Mouse (Mus musculus) kidney, adult 8-10 months (tissue): ENCODE data around the gene C2cd4b.
A peak's percentile ranks its signal among the peaks of the same experiment; 100 is the strongest.

Experiments used
- DNase-seq, 2 experiments: peaks; one replicate each; pipeline ENCODE4 v3.0.0; 2022

C2cd4b gene

DNA sequence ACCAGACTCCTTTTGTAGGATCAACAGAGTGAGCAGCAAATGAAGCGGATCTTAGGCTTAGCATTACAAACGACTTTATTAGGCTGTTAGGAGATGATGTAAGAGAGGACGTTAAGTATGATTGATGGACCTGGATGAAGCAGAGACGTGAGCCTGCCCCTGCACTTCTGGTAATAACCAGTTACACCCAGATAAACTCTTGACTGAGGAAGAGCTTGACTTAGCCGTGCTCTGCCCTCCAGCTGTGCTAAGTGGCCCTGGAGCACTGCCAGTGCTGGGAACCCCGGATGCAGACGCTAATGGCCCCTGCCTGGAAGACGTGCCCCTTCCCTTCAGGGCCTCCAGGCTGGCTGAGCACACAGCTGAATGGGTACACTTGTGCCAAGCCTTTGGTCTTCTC lies 19.3 kb downstream of the C2cd4b start:
- no peak for DNase-seq

DNA sequence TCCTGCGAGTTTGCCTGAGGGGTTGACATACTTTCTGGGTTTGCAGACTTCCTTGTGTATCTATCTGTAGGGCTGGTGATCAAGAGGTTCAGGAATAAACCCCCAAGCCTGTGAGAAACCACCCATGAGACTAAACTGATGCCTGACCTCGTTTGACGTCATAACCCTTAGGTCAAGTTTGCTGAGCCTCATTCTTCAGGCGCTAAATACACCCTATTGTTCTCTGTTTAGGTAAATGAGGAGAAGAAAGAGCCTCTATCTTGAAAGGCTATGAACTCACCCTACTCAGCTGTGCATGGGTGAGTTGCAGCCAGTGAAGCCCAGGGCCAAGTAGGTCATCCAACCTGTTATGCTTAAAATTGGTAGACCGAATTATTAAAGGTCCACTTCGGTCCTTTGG lies 23.5 kb downstream of the C2cd4b start:
- no peak for DNase-seq

DNA sequence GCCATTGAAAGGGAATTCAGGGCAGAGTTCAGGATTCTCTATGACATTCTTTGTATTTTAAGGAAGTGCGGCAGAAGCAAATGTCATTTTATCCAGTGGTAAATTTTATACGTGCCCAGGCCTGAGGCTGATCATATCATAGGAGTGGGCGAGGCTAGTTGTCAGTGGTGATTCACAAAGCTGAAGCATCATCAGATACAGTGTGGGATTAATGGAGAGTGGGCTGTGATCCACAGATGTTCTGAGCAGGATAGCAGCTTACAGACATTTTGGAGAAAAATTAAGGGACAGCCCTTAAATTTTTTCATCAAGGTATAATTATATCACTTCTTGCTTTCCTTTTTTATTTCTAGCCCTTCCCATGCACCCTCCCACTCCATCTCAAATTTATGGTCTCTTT lies 24.2 kb downstream of the C2cd4b start:
- DNase-seq: no peak

DNA sequence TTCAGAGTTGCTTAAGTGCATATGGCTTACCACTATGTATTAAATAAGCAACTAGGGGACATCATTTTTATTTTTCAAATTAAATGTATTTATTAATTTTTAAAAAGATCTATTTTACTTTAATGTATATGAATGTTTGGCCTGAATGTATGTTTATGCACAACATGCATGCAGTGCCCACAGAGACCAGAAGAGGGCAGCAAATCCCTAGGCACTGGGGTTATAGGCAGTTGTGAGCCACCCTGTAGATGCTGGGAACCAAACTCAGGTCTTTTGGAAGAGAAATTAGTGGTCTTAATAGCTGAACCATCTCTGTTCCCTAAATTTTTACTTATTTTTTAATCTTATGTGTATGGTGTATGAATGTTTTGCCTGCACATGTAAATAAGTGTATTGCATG lies 24.7 kb downstream of the C2cd4b start:
- no peak for DNase-seq

DNA sequence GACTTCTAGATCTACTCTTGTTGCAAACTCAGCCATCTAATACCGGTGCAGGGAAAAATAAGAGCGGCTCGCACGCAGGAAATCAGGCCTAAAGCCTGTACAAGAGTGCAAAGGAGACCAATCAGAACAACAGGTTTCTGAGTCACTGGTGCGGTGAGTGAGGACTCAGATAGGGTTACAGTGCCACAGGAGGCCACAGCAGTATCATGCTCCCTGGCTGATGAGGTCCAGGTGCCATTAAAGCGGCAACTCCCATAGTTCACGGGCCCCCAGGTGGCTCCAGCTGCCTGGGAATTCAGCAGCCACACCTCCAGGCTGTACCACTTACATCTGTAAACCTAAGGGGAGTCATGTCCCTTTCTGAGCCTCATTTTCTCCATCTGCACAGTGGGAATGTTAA lies 27.1 kb downstream of the C2cd4b start:
- DNase-seq: no peak

DNA sequence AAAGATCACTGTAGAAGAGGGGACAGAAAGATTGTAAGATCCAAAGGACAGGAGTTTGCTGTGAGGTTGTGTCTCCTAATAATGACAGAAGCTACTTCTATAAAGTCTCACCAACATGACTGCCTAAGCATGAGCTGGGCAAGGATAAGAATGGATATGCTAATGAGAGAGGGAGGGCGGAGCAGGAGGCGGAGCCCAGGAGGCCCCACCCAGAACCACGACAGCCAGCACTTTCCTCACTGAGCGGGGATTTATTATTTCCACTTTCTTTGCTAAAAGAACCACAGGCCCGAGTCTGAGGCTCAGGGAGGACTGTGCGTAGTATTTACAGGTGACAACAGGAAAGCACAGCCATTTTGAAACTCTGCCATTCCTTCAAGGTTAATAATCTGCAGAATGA lies 28.4 kb downstream of the C2cd4b start:
- no peak for DNase-seq

DNA sequence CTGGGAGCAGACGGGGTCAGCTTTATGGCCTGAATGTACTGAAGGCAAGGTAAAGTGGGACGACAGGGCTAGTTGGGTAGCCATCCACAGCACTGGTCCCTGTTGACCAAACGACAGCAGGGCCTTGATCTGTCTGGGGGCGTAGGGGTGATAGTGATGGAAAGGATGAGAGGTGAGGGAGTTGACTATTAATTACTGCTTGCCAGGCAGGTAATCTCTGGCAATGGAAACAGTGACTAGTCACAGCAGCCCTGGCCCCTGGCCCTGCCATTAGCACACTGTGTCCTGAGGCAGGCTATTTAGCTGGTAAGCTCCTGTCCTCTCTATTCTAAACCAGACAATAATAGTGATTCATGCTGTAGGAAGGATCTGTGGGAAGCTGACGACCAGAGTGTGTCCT lies 33.2 kb downstream of the C2cd4b start:
- no peak for DNase-seq

DNA sequence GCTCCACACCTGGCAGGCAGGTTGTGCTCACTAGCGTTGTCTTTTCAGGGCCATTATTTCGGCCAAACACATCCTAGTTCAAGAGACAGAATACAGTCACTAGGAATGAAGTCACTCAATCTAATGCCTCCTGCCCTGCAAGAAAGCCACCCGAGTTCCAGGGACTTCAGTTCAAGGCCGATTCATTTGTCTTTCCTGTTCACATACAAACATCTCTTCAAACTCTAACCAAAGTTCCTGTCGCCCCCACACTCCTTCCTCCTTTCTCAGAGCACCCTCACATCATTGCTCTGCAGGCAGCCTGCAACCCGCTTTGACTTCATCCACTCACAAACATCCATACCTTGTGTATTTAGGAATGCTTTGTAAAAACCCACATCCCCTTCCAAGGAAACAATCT lies 34.3 kb downstream of the C2cd4b start:
- DNase-seq: no peak

DNA sequence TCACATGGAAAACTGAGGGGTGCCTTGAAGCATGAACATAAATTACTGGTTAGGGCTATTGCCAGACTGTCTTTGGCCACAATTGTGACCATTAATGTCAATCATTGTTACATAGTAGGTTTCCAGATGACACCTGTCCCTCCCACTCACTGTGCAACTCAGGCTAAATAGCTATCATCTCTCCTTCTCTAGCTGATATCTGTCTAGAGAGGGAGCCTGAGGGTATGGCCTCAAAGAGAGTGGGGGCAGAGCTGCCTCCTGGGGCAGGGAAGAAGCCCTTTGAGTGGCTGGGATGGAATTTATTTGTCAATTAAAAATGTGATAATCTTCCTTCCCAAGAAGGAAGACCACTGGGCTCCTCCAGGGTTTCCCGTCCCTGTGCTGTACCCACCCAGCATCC lies 35.0 kb downstream of the C2cd4b start:
- DNase-seq: no peak

DNA sequence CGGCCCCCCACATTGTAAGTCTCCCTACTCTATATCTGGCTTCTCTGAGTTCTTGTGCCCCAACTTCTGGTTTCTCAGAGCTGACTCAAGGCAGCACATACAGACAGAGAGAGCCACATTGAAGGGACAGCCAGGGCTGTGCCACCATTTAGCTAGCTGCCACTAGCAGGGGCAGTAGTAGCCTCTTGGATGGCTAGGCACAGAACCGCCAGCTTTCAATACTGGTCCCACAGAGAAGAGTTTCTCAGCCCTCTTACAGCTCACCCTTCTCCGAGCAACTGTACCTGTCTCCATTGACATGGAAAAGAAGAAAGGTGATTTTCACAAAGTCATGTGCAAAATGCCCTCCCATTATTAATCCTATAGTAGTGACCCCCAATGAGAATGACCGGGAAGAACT lies 35.4 kb downstream of the C2cd4b start:
- DNase-seq: no peak

DNA sequence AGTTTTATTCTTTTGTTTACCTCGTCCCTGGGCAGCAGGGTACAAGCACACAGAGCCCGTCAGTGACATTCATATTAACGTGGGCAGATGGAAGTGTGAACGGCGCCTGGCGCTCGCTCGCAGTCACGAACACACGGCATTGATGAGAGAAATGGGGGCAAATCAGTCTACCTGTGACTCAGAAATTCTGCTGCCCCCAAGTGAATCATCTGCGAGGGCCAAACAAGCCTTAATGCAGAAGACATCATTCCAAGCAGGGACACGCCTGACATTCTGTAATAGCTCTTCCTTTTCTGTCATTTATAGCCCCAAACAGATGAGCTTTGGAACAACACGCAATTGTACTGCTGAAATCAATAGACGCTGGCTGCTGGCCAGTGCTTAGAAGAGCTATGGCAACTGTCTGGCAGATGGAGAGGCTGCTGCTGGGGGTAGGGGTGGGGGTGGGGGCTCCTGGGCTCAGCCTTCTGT lies 36.0 kb downstream of the C2cd4b start:
- DNase-seq: no peak

DNA sequence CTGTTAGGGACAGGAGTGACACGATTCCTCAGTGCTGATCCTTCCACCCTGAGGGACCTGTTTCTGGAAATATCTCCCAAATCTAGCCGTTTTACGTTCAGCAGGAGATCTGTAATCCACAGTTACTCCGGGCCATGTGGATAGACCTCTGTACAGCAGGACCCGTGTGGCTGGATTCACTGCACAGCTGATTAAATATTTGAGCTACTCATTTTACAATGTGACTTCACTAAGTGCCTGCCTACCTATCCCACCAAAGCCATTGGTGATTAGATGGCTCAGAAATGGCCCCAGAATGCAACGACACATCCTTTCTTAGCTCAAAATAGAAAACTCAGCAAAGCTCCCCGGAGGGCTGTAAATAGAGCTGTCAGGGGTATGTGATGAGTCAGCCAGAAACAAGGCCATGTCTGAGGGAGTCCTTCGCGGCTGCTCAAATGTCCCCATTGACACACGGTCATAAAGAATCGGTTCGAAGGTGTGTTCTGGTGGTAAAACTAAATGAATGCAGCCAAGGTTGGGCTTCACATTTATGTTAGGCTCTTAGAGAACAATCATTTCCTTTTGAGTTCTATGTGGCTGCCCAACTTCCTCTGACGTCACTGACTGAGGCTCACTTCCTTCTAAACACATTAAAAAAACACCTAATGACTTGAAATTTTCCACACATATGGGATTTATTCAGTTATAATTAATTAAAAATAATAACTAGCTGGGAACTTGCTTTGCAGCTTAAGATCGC lies 40.0 kb downstream of the C2cd4b start:
- DNase-seq: no peak

DNA sequence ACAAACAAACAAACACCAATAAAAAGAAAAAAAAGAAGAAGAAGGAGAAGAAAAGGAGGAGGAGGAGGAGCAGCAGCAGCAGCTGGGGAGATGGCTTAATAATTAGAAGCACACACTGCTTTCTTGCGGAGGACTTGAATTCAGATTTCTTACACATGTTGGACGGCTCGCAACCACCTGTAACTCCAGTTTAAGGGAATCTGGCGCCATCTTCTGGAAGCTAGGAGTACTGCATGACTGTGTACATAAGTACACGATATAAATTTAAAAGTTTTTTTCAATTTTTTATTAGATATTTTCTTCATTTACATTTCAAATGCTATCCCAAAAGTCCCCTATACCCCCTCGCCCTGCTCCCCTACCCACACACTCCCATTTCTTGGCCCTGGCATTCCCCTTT lies 43.0 kb downstream of the C2cd4b start:
- DNase-seq: peak; percentile 16 to 74

DNA sequence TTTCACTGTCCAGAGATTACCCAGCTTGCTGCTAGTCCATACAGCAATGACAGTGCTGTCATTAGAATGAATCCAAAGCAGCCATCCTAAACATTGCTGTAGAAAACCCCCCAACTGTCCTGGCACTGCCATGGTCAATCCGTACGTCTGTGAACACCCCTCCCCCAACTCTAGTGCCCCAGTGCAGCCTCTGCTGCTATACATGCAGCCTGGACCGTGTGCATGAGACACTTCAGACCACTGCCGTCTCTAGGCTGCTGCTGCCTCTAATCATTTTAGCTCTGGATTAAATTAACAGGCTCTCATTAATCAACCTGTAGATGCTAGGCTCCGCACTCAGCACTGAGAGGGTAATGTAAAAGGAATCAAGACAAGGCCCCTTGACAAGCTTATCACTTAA lies 47.8 kb downstream of the C2cd4b start:
- no peak for DNase-seq

DNA sequence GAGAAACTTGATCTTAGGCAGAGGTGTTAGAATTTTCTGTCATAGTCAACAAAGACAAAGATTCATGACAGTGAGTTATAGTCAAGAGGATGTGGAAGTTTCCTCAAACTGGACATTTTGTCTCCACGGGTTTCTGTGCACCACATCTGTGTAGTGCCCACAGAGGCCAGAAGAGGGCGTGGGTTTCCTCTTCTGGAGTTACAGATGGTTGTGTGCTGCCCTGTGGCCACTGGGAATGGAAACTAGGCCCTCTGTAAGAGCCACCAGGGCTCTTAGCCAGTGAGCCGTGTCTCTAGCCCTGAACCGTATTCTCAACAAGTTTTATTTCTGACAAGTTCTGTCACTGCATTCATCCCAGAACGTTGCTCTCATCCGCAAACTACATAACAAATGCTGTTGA lies 51.3 kb downstream of the C2cd4b start:
- no peak for DNase-seq
